Mouse (Mus musculus): ENCODE results near the gene Sppl3. TPM values are rescaled to one million over a fixed set of nuclear protein-coding genes. Genes with fewer than 3 reads are reported as not detected.

The Sppl3 gene
- total and polyA plus RNA-seq, 3 experiments = 14.3 to 29.2 (median 14.9) TPM

DNA sequence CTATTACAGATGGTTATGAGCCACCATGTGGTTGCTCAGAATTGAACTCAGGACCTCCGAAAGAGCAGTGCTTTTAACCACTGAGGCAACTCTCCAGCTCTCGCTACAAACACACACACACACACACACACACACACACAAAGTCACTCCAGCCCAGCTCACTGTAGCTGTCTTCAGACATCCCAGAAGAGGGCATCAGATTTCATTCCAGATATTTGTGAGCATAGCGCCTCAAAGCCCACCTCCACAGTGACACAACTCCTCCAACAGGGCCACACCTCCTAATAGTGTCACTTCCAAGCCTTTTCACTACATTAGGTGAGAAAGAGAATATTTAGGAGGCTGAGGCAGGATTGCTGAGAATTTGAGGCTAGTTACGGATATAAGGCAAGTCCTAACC lies 128.2 kb downstream of the Sppl3 start:
- DNase-seq (ENCODE audit: extremely low read depth) = no peak
- Histone ChIP-seq H3K9ac (ENCODE audit: insufficient read depth, low read depth) (no peak overlapping the region), H3K4me3 (replicated peaks in 1 of 3; ENCODE audit: low read depth in 2 of 3, low read length in 2 of 3, poor library complexity in 1 of 3) (no peak overlapping the region), H3K36me3 (replicated peaks in 1 of 2; ENCODE audit: control insufficient read depth in 1 of 2, insufficient read depth in 1 of 2, low read length in 1 of 2) (peaks cover 3 to 20% of the 10 kb centered on the region in 2 experiments), H3K4me1 (ENCODE audit: control insufficient read depth in 1 of 2, insufficient read depth in 2 of 2) (no peaks in the 10 kb centered on the region), H3K9me3 (replicated peaks; ENCODE audit: low read length) (peaks cover 3% of the 10 kb centered on the region), H3K4me2 (ENCODE audit: insufficient read depth, low read depth, poor library complexity, severe bottlenecking) (no peak overlapping the region), H3K27ac (ENCODE audit: insufficient read depth, low read depth) (no peak overlapping the region), H3K27me3 (replicated peaks) (peaks cover 8% of the 10 kb centered on the region), H3K79me2 (replicated peaks; ENCODE audit: control insufficient read depth, extremely low read depth, insufficient read depth, poor library complexity, severe bottlenecking) (peaks cover 2% of the 10 kb centered on the region; the same call in 1 of the 2 replicates)
- dilution Hi-C loops (cut with MboI; ENCODE audit: extremely low pct_ligation_motif_present, extremely low pct_unique_long_range_greater_than_20kb, low sequenced_read_pairs) (no loop called here), in situ Hi-C loops (cut with MboI; ENCODE audit: low pct_ligation_motif_present, low pct_unique_long_range_greater_than_20kb, low sequenced_read_pairs) (no loop called here)
- TF ChIP-seq USF1 (IDR thresholded peaks at IDR 0.05; ENCODE audit: low read depth, low read length) = no peak
- no peak for TF ChIP-seq CTCF (conservative IDR thresholded peaks at IDR 0.05 in 1 of 2, IDR thresholded peaks at IDR 0.05 in 1 of 2; ENCODE audit: low read depth in 2 of 2, low read length in 2 of 2)
- TF ChIP-seq NELFE (IDR thresholded peaks at IDR 0.05; ENCODE audit: low read depth, low read length) = no peak
- no peak for TF ChIP-seq ZMIZ1 (IDR thresholded peaks at IDR 0.05; ENCODE audit: low read depth, low read length)
- no peak for TF ChIP-seq TCF12 (IDR thresholded peaks at IDR 0.05; ENCODE audit: low read depth, low read length)
- no peak for TF ChIP-seq MYC (IDR thresholded peaks at IDR 0.05; ENCODE audit: low read depth, low read length)
- TF ChIP-seq MEF2A (IDR thresholded peaks at IDR 0.05; ENCODE audit: borderline replicate concordance, low read depth, low read length) = no peak
- no peak for TF ChIP-seq PAX5 (IDR thresholded peaks at IDR 0.05; ENCODE audit: low read length)
- TF ChIP-seq GABPA (IDR thresholded peaks at IDR 0.05; ENCODE audit: insufficient replicate concordance, low read depth, low read length) = no peak
- TF ChIP-seq CHD1 (IDR thresholded peaks at IDR 0.05; ENCODE audit: low read depth, low read length) = no peak
- no peak for TF ChIP-seq ZC3H11A (IDR thresholded peaks at IDR 0.05; ENCODE audit: low read depth, low read length)
- TF ChIP-seq TBP (conservative IDR thresholded peaks at IDR 0.05; ENCODE audit: low read depth, low read length) = no peak
- no peak for TF ChIP-seq UBTF (IDR thresholded peaks at IDR 0.05; ENCODE audit: low read depth, low read length)
- no peak for TF ChIP-seq RAD21 (IDR thresholded peaks at IDR 0.05; ENCODE audit: low read depth, low read length)
- TF ChIP-seq HCFC1 (IDR thresholded peaks at IDR 0.05; ENCODE audit: low read depth, low read length) = no peak

DNA sequence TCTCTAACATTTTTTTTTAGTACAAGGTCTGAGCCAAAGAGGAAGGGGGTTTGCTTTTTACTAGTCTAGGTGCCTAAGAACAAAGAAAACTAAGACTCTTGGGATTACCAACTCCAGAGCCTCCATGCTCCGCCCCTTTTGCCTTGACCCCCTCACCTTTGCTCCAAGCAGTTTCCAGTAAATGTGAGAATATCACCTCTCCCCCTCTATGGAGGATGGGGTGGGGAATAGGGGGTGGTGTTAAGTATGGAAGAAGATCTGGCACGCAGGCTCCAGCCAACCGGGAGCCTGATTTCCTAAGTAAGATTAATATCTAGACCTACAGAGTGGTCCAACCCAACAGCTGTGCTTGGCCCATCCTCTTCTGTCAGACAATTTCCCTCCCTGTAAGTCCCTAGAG lies 129.8 kb downstream of the Sppl3 start:
- Histone ChIP-seq H3K27ac (ENCODE audit: insufficient read depth, low read depth) (no peak overlapping the region), H3K9ac (ENCODE audit: insufficient read depth, low read depth) (no peak overlapping the region), H3K4me1 (ENCODE audit: control insufficient read depth in 1 of 2, insufficient read depth in 2 of 2) (no peaks in the 10 kb centered on the region), H3K27me3 (replicated peaks) (peaks cover 8% of the 10 kb centered on the region), H3K4me2 (ENCODE audit: insufficient read depth, low read depth, poor library complexity, severe bottlenecking) (no peak overlapping the region), H3K4me3 (replicated peaks in 1 of 3; ENCODE audit: low read depth in 2 of 3, low read length in 2 of 3, poor library complexity in 1 of 3) (no peak overlapping the region), H3K79me2 (replicated peaks; ENCODE audit: control insufficient read depth, extremely low read depth, insufficient read depth, poor library complexity, severe bottlenecking) (no peaks in the 10 kb centered on the region), H3K36me3 (replicated peaks in 1 of 2; ENCODE audit: control insufficient read depth in 1 of 2, insufficient read depth in 1 of 2, low read length in 1 of 2) (peaks cover 12 to 36% of the 10 kb centered on the region in 2 experiments), H3K9me3 (replicated peaks; ENCODE audit: low read length) (peaks cover 3% of the 10 kb centered on the region)
- TF ChIP-seq ZC3H11A (IDR thresholded peaks at IDR 0.05; ENCODE audit: low read depth, low read length) = no peak
- no peak for TF ChIP-seq NRF1 (IDR thresholded peaks at IDR 0.05; ENCODE audit: low read depth, low read length)
- no peak for TF ChIP-seq USF1 (IDR thresholded peaks at IDR 0.05; ENCODE audit: low read depth, low read length)
- no peak for TF ChIP-seq MEF2A (IDR thresholded peaks at IDR 0.05; ENCODE audit: borderline replicate concordance, low read depth, low read length)
- TF ChIP-seq KAT2A (IDR thresholded peaks at IDR 0.05; ENCODE audit: insufficient replicate concordance, low read length) = no peak
- no peak for TF ChIP-seq JUND (conservative IDR thresholded peaks at IDR 0.05; ENCODE audit: low read depth, low read length)
- TF ChIP-seq ZNF384 (IDR thresholded peaks at IDR 0.05; ENCODE audit: low read depth, low read length) = no peak
- TF ChIP-seq CTCF (conservative IDR thresholded peaks at IDR 0.05 in 1 of 2, IDR thresholded peaks at IDR 0.05 in 1 of 2; ENCODE audit: low read depth in 2 of 2, low read length in 2 of 2) = no peak
- no peak for TF ChIP-seq ETS1 (conservative IDR thresholded peaks at IDR 0.05; ENCODE audit: low read depth, low read length)
- TF ChIP-seq RCOR1 (conservative IDR thresholded peaks at IDR 0.05; ENCODE audit: low read depth, low read length) = no peak
- no peak for TF ChIP-seq PAX5 (IDR thresholded peaks at IDR 0.05; ENCODE audit: low read length)
- no peak for TF ChIP-seq MAFK (IDR thresholded peaks at IDR 0.05; ENCODE audit: insufficient replicate concordance, low read length)
- TF ChIP-seq TBP (conservative IDR thresholded peaks at IDR 0.05; ENCODE audit: low read depth, low read length) = no peak
- no peak for TF ChIP-seq EP300 (IDR thresholded peaks at IDR 0.05; ENCODE audit: low read length)
- TF ChIP-seq POLR2A (IDR thresholded peaks at IDR 0.05; ENCODE audit: low read depth, low read length) = no peak
- TF ChIP-seq ZKSCAN1 (IDR thresholded peaks at IDR 0.05; ENCODE audit: borderline replicate concordance, low read depth, low read length) = no peak
- TF ChIP-seq USF2 (conservative IDR thresholded peaks at IDR 0.05; ENCODE audit: low read depth, low read length) = no peak
- no peak for TF ChIP-seq MYC (IDR thresholded peaks at IDR 0.05; ENCODE audit: low read depth, low read length)
- no peak for TF ChIP-seq JUN (IDR thresholded peaks at IDR 0.05; ENCODE audit: insufficient read depth, low read depth, low read length)
- in situ Hi-C loops (cut with MboI; ENCODE audit: low pct_ligation_motif_present, low pct_unique_long_range_greater_than_20kb, low sequenced_read_pairs) = no loop called here
- no peak for DNase-seq (ENCODE audit: extremely low read depth)
- dilution Hi-C loops (cut with MboI; ENCODE audit: extremely low pct_ligation_motif_present, extremely low pct_unique_long_range_greater_than_20kb, low sequenced_read_pairs) = no loop called here

Data from CH12.LX (cell line).